Mouse (Mus musculus) limb, embryonic 10.5 days (tissue): ENCODE measurements at regions not wholly inside any gene's neighbourhood (a gene's known extent, or its start where the extent isn't known, plus 50 kb on each side); places are given as distances from the start of the nearest gene placed in this dataset.
"Not testable (repeated sequence)": the region's sequence is repeated elsewhere in the genome, so short reads cannot be mapped to it uniquely, and the experiment has no call there.

ENCODE experiments used
- DNase-seq: peaks from one replicate; pipeline ENCODE4 v3.0.0-alpha.2; 2017; ENCODE audit warnings: low spot score
- H3K27ac ChIP-seq: fragments of 300-500 bp; sonication (generic); 2 replicates; pipeline ENCODE4 v1.5.1; 2016; ENCODE audit warnings: mild to moderate bottlenecking
- H3K27me3 ChIP-seq: fragments of 300-500 bp; sonication (generic); 2 replicates; pipeline ENCODE4 v1.6.1; 2016; ENCODE audit warnings: low read depth, mild to moderate bottlenecking; ENCODE audit not compliant: poor library complexity, severe bottlenecking
- H3K36me3 ChIP-seq: fragments of 300-500 bp; sonication (generic); 2 replicates; pipeline ENCODE4 v1.6.1; 2016; ENCODE audit warnings: mild to moderate bottlenecking, moderate library complexity
- H3K4me1 ChIP-seq: fragments of 300-500 bp; sonication (generic); 2 replicates; pipeline ENCODE4 v1.6.1; 2016
- H3K4me3 ChIP-seq: fragments of 300-500 bp; sonication (generic); 2 replicates; pipeline ENCODE4 v1.5.1; 2016; ENCODE audit warnings: mild to moderate bottlenecking, moderate library complexity
- H3K9me3 ChIP-seq: fragments of 300-500 bp; sonication (generic); replicated peaks from 2 replicates; pipeline ENCODE4 v1.6.1; 2016; ENCODE audit warnings: mild to moderate bottlenecking
- WGBS: fragments of 180-500 bp; shearing (Covaris S2); methylation state at CpG from one replicate; pipeline ENCODE4 v1.1.7; 2016; 5-methylcytosine and 5-hydroxymethylcytosine counted together

GRCm38 (mm10) chr2:75781781-75782211 is 50.2 kb upstream of the Agps start:
- no peak for DNase-seq

DNA sequence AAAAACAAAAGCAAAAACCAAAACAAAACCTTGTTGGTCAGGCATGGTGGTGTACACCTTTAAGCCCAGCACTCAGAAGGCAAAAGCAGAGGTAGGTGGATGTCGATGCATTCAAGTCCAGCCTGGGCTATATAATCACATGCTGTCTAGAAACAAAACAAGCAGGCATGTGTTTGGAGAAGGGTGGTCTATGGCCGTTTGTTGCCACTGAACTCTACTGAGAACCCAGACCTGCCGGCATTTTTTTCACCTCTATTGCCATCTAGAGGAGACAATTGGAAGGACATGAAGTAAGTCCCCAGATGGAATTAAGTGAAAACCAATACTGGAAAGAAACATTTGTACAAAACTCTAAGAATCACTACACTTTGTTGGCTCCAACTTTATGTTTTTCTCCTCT is 50.9 kb upstream of the Agps start:
- no peak for DNase-seq
- 0% methylated on average over 3 of the region's 3 CpGs for WGBS
- Histone ChIP-seq H3K27me3 (no peaks in the 10 kb centered on the region), H3K4me3 (no peak overlapping the region), H3K27ac (peak overlapping the region; percentile 42; the same call in 1 of the 2 replicates), H3K4me1 (peaks cover 44% of the 10 kb centered on the region), H3K9me3 (no peaks in the 10 kb centered on the region), H3K36me3 (no peaks in the 10 kb centered on the region)

More at GRCm38 (mm10) chr2:75781781-75782211, 50.2 kb upstream of the Agps start:
- Histone ChIP-seq H3K36me3 (no peaks in the 10 kb centered on the region), H3K27me3 (no peaks in the 10 kb centered on the region), H3K4me3 (no peak overlapping the region), H3K4me1 (peaks cover 38% of the 10 kb centered on the region), H3K27ac (no peak overlapping the region), H3K9me3 (no peaks in the 10 kb centered on the region)
- WGBS = 66% methylated on average over 6 of the region's 6 CpGs

DNA sequence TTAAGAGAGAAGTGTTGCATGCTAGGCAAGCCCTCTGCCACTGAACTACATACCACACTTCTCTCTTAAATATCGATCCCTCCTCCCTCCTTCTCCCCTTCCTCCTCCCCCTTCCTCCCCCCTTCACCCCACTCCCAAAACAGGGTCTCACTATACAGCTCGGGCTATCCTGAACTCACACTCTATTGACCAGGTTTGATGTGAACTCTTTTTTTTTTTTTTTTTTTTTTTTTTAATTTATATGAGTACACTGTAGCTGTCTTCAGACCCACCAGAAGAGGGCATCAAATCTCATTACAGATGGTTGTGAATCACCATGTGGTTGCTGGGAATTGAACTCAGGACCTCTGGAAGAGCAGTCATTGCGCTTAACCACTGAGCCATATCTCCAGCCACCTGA is 53.3 kb upstream of the Agps start:
- H3K9me3 ChIP-seq, H3K4me3 ChIP-seq, H3K27ac ChIP-seq, H3K27me3 ChIP-seq, H3K36me3 ChIP-seq, DNase-seq: not testable (repeated sequence)
- H3K4me1 ChIP-seq = peaks cover 39% of the 10 kb centered on the region
- 87% methylated on average over 3 of the region's 3 CpGs for WGBS

DNA sequence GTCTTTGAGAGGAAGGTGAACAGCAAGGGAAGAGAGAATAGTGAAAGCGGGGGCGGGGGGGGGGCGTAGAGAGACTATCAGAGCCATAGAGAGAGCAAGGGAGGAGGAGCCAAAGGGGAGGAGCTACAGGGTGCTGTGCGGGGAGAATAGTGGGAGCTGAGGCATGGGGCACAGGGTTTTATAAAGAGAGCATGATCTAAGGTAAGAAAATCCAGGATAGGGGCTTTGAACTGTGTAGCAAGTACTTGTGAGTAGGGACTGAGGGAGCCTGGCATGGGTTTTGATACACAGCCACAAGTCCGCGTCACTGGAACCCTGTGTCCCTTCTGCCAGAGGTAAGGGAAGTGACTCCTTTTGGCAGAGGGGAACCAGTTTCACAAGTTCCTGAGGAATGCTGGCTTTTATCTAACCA is 54.9 kb upstream of the Agps start:
- WGBS = 8% methylated on average over 5 of the region's 6 CpGs
- Histone ChIP-seq H3K4me3 (peak overlapping the region; percentile 30), H3K9me3 (no peaks in the 10 kb centered on the region), H3K36me3 (no peaks in the 10 kb centered on the region), H3K27ac (no peak overlapping the region; the same call in 1 of the 2 replicates), H3K27me3 (no peaks in the 10 kb centered on the region), H3K4me1 (peaks cover 48% of the 10 kb centered on the region)
- DNase-seq = no peak

GRCm38 (mm10) chr2:75776533-75776932 is 55.4 kb upstream of the Agps start:
- WGBS = 21% methylated on average over 12 of the region's 12 CpGs
- peaks cover 43% of the 10 kb centered on the region for H3K4me1 ChIP-seq
- no peaks in the 10 kb centered on the region for H3K27me3 ChIP-seq
- H3K36me3 ChIP-seq = no peaks in the 10 kb centered on the region
- peak overlapping the region; percentile 30 for H3K4me3 ChIP-seq
- H3K9me3 ChIP-seq = no peaks in the 10 kb centered on the region
- no peak overlapping the region for H3K27ac ChIP-seq
- no peak for DNase-seq

- Histone ChIP-seq H3K27me3 (no peaks in the 10 kb centered on the region), H3K27ac (no peak overlapping the region), H3K4me3 (no peak overlapping the region), H3K4me1 (peaks cover 35% of the 10 kb centered on the region), H3K9me3 (no peaks in the 10 kb centered on the region), H3K36me3 (no peaks in the 10 kb centered on the region)
- WGBS = 87% methylated on average over 1 of the region's 1 CpGs
- no peak for DNase-seq
Observed at GRCm38 (mm10) chr2:75775217-75775616, 56.8 kb upstream of the Agps start.

DNA sequence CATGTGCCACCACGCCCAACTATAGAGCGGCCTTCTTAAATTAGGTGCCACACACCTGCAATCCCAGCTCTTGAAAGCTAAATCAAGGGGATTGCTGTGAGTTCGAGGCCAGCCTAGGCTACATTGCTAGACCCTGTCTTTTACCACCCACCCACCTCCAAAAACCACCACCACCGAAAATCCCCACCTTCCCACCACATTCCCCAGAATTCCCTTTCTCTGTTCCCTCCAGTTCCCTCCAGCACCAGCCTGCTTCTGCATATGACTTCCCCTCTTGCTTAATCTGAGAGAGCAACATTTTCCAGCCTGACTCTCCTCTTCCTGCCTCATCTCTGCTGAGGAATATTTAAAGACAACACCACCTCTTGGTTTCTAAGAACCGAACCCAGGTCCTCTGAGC is 58.5 kb upstream of the Agps start:
- H3K27ac ChIP-seq = 0 out of 2 replicates have a peak overlapping the region, but pooled peaks have one; percentile 67
- no peaks in the 10 kb centered on the region for H3K27me3 ChIP-seq
- DNase-seq = no peak
- H3K4me3 ChIP-seq = no peak overlapping the region
- no peaks in the 10 kb centered on the region for H3K9me3 ChIP-seq
- peaks cover 33% of the 10 kb centered on the region for H3K4me1 ChIP-seq
- H3K36me3 ChIP-seq = no peaks in the 10 kb centered on the region
- 92% methylated on average over 5 of the region's 5 CpGs for WGBS

- no peaks in the 10 kb centered on the region for H3K9me3 ChIP-seq
- no peak for DNase-seq
- no peak overlapping the region for H3K4me3 ChIP-seq
- peak overlapping the region; percentile 67 for H3K27ac ChIP-seq
- no peaks in the 10 kb centered on the region for H3K36me3 ChIP-seq
- peaks cover 26% of the 10 kb centered on the region for H3K4me1 ChIP-seq
- WGBS = 27% methylated on average over 11 of the region's 11 CpGs
- H3K27me3 ChIP-seq = no peaks in the 10 kb centered on the region
Observed at GRCm38 (mm10) chr2:75772251-75772956, 59.6 kb upstream of the Agps start.

- H3K4me1 ChIP-seq = peaks cover 13% of the 10 kb centered on the region
- H3K4me3 ChIP-seq = no peak overlapping the region
- DNase-seq = no peak
- H3K27ac ChIP-seq = no peak overlapping the region
- H3K27me3 ChIP-seq = no peaks in the 10 kb centered on the region
- 88% methylated on average over 1 of the region's 1 CpGs for WGBS
- no peaks in the 10 kb centered on the region for H3K9me3 ChIP-seq
- no peaks in the 10 kb centered on the region for H3K36me3 ChIP-seq
Observed at GRCm38 (mm10) chr2:75770633-75771032, 61.3 kb upstream of the Agps start.

DNA sequence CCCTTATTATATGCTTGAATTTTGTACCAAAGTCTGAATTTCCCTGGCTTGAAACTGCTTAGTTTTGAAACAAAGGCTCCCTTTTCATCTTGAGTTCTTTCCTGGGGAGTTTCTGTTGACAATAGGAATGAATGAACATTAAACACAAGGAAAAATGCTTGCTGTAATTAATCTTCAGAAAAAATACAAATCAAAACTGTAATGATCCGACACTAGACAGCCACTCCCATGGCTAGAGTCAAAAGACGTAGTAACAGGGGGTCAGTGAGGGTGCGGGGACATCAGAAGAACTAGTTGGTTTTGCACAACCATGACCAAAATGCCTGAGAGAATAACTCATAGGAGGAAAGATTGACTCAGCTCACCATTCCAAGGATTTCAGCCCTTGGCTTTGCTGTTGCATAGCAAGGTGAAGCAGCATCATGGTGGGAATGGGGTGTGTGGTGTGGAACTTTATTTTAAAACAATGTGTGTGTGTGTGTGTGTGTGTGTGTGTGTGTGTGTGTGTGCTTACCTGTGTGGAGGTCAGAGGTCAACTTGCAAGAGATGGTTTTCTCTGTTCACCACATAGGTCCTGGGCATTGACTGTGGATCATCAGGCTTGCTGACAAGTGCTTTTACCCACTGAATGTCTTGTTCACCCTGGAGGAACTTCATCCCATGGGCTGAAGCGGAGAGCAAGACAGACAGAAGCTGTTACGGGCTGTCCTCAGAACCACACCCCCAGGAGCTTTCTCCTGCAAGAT is 63.2 kb upstream of the Agps start:
- peaks cover 13% of the 10 kb centered on the region for H3K4me1 ChIP-seq
- no peaks in the 10 kb centered on the region for H3K36me3 ChIP-seq
- 87% methylated on average over 5 of the region's 5 CpGs for WGBS
- H3K9me3 ChIP-seq = no peaks in the 10 kb centered on the region
- H3K27me3 ChIP-seq = no peaks in the 10 kb centered on the region
- H3K4me3 ChIP-seq = no peak overlapping the region
- DNase-seq = no peak
- no peak overlapping the region for H3K27ac ChIP-seq

DNA sequence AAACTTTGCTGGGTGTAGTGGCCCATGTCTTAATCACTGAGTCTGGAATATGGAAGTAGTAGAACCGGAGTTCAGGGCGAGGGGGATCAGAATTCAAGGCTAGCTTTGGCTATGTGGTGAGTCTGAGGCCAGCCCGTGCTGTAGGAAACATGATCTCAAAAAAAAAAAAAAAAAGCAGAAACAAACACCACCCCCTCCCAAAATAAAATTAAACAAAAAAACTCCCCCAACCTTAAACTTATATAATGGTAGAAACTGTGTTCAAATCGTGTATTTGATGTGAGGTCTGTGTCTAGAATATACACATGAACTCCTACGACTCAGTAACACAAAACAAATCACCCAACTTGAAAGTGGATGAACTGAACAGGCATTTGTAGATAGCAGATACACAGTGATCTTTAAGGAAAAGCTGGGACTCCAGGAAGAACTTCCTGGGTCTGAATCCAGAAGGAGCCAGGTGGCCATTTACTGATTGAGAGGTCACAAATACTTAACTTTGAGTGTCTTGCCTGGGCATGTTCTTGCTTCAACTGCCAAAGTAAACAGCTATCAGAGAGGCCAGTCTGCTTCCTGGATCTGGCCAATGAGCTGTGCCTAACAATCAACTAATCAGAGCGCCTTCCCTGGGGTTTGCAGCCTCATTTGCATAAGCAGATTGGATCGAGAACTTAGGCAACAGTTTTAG is 63.6 kb upstream of the Nfe2l2 start:
- no peak for DNase-seq

GRCm38 (mm10) chr2:75765403-75765802 is 61.0 kb upstream of the Nfe2l2 start:
- H3K27me3 ChIP-seq = no peaks in the 10 kb centered on the region
- H3K36me3 ChIP-seq = no peaks in the 10 kb centered on the region
- no peak for DNase-seq
- no peak overlapping the region for H3K4me3 ChIP-seq
- H3K4me1 ChIP-seq = 0 out of 2 replicates have a peak, but pooled peaks cover 3% of the 10 kb centered on the region
- H3K27ac ChIP-seq = no peak overlapping the region
- no peaks in the 10 kb centered on the region for H3K9me3 ChIP-seq
- 90% methylated on average over 4 of the region's 4 CpGs for WGBS

More for the DNA sequence above, 63.6 kb upstream of the Nfe2l2 start:
- no peaks in the 10 kb centered on the region for H3K27me3 ChIP-seq
- peaks cover 13% of the 10 kb centered on the region for H3K4me1 ChIP-seq
- no peak overlapping the region for H3K4me3 ChIP-seq
- no peaks in the 10 kb centered on the region for H3K9me3 ChIP-seq
- WGBS = 63% methylated on average over 7 of the region's 7 CpGs
- H3K27ac ChIP-seq = no peak overlapping the region
- no peaks in the 10 kb centered on the region for H3K36me3 ChIP-seq

- H3K9me3 ChIP-seq = no peaks in the 10 kb centered on the region
- no peaks in the 10 kb centered on the region for H3K36me3 ChIP-seq
- no peak overlapping the region for H3K4me3 ChIP-seq
- H3K27ac ChIP-seq = no peak overlapping the region
- no peaks in the 10 kb centered on the region for H3K27me3 ChIP-seq
- H3K4me1 ChIP-seq = 0 out of 2 replicates have a peak, but pooled peaks cover 2% of the 10 kb centered on the region
- WGBS = 71% methylated on average over 3 of the region's 3 CpGs
- DNase-seq = no peak
Observed at GRCm38 (mm10) chr2:75763252-75763651, 58.8 kb upstream of the Nfe2l2 start.
